11 mouse cellular contexts compared by ENCODE assay signal in the genomic region with DNA sequence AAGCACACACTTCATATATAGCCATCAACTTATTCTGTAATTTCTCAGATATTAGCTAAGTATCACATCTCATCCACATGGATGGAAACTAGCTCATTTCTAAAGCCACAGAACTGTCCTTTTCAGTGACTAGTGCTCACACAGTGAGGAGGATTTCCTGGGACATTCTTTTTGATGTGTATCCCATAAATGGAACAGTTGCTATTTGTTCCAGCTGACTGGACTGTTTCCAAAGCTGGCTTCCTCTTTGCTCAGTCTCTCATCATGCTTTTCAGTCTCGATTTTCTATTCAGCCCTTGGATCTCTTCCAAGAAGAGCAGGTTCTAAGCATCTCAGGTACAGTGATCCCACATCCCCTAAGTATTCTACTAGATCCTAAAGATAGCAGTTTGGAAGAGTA.
A peak's percentile ranks its signal among the peaks of the same experiment; 100 is the strongest.
DNase-seq lines count a peak whose midpoint lies in the region; ATAC-seq lines count a peak whose summit lies in the region.
"Had no signal": no experiment of that assay in that cellular context is flagged by ENCODE, and none has a peak within 500 bp of the region (broad histone marks: within the 10 kb centered on the region; RNA-seq: fewer than 3 reads in every experiment).

No protein-coding gene starts in this region.

- WGBS in heart, embryonic 12.5 days = 23% methylated on average over 1 of the region's 1 CpGs

- peak overlapping the region; percentile 71 for H3K27ac ChIP-seq in heart, embryonic 12.5 days (ENCODE audit: poor library complexity, severe bottlenecking)

- no peaks in the 10 kb centered on the region for H3K9me3 ChIP-seq in heart, embryonic 12.5 days (replicated peaks)

- no peaks in the 10 kb centered on the region for H3K36me3 ChIP-seq in heart, embryonic 12.5 days

- intact Hi-C loops in gastrocnemius, postnatal 14 days (cut with DNase I; ENCODE audit: low total_unique reads) = no loop called here
- intact Hi-C loops in left cerebral cortex, postnatal 14 days (cut with DNase I) = no loop called here

- DNase-seq in gastrocnemius, adult 18-20 months (ENCODE audit: low spot score) = peak; percentile 43
- DNase-seq in gastrocnemius, postnatal 14 days = no peak
- peak; percentile 33 to 41 for DNase-seq in left cerebral cortex, postnatal 14 days (ENCODE audit: low spot score in 2 of 2)
- no peak for DNase-seq in left cerebral cortex, adult 18-20 months (ENCODE audit: low spot score in 2 of 2)
- DNase-seq in MEL-GATA-1-ER (ENCODE audit: extremely low read depth, low read depth) = peak; percentile 14
- DNase-seq in embryo, embryonic 11 days = no peak
- DNase-seq in embryo, embryonic 10.5 days (ENCODE audit: low spot score) = no peak
- DNase-seq: adrenal gland, postnatal 14 days; gastrocnemius, postnatal 10 days; layer of hippocampus, postnatal 36 days had no signal

- H3K27me3 ChIP-seq in heart, embryonic 12.5 days (replicated peaks) = no peaks in the 10 kb centered on the region

- no peak overlapping the region for H3K4me2 ChIP-seq in heart, embryonic 12.5 days

- no peak overlapping the region for H3K4me3 ChIP-seq in heart, embryonic 12.5 days

- H3K9ac ChIP-seq in heart, embryonic 12.5 days = no peak overlapping the region

- peaks cover 12% of the 10 kb centered on the region for H3K4me1 ChIP-seq in heart, embryonic 12.5 days (replicated peaks)

- no peak for ATAC-seq in heart, embryonic 12.5 days (ENCODE audit: insufficient number of reproducible peaks, low FRiP score)

Comparison
In these comparisons a context has a peak if more than half of its experiments do, and no peak if none do; other contexts are left out.
1. DNase-seq: peak in gastrocnemius, adult 18-20 months (single experiment), left cerebral cortex, postnatal 14 days (2 of 2) and MEL-GATA-1-ER (single experiment); none in gastrocnemius, postnatal 14 days (single experiment), left cerebral cortex, adult 18-20 months (0 of 2), embryo, embryonic 11 days (single experiment) and embryo, embryonic 10.5 days (single experiment).